Mouse (Mus musculus) urinary bladder, postnatal 25 days (tissue): ENCODE data around the gene Snrpf.

Experiments used
- DNase-seq: peaks from one replicate; pipeline ENCODE4 v3.0.0; 2022; ENCODE audit warnings: low spot score

The Snrpf gene

GRCm38 (mm10) chr10:93589281-93589848, at the start of gene Snrpf:
TSS of gene Snrpf (minus strand) at chr10:93589706.
- peak; percentile 83 for DNase-seq

- no peak for DNase-seq
These were observed 46.4 kb upstream of the Snrpf start for GRCm38 (mm10) chr10:93635941-93636340.

- DNase-seq, result no peak
These were observed 44.5 kb upstream of the Snrpf start for GRCm38 (mm10) chr10:93633971-93634370.

- no peak for DNase-seq
These were observed 44.1 kb upstream of the Snrpf start for GRCm38 (mm10) chr10:93633563-93633962.

GRCm38 (mm10) chr10:93632086-93632485, 42.6 kb upstream of the Snrpf start:
- no peak for DNase-seq

GRCm38 (mm10) chr10:93630310-93630709, 40.8 kb upstream of the Snrpf start:
- no peak for DNase-seq

- DNase-seq, result no peak
These were observed 34.6 kb upstream of the Snrpf start for GRCm38 (mm10) chr10:93624151-93624550.

- DNase-seq, result no peak
These were observed 34.2 kb upstream of the Snrpf start for GRCm38 (mm10) chr10:93623725-93624124.

GRCm38 (mm10) chr10:93620438-93621179, 31.1 kb upstream of the Snrpf start:
- no peak for DNase-seq

- no peak for DNase-seq
These were observed 25.3 kb upstream of the Snrpf start for GRCm38 (mm10) chr10:93614850-93615249.

GRCm38 (mm10) chr10:93611419-93612007, 22.0 kb upstream of the Snrpf start:
- DNase-seq, result no peak

- DNase-seq, result no peak
These were observed 21.4 kb upstream of the Snrpf start for GRCm38 (mm10) chr10:93610896-93611295.

- no peak for DNase-seq
These were observed 19.7 kb upstream of the Snrpf start for GRCm38 (mm10) chr10:93609236-93609635.

GRCm38 (mm10) chr10:93608051-93608450, 18.5 kb upstream of the Snrpf start:
- no peak for DNase-seq

- no peak for DNase-seq
These were observed 16.8 kb upstream of the Snrpf start for GRCm38 (mm10) chr10:93606326-93606725.

GRCm38 (mm10) chr10:93603256-93603655, 13.8 kb upstream of the Snrpf start:
- DNase-seq, result no peak

GRCm38 (mm10) chr10:93602309-93602708, 12.8 kb upstream of the Snrpf start:
- no peak for DNase-seq

- no peak for DNase-seq
These were observed 7.1 kb upstream of the Snrpf start for GRCm38 (mm10) chr10:93596641-93597040.

- DNase-seq, result no peak
These were observed 6.3 kb upstream of the Snrpf start for GRCm38 (mm10) chr10:93595831-93596230.

GRCm38 (mm10) chr10:93594022-93594482, 4.5 kb upstream of the Snrpf start:
- peak; percentile 83 for DNase-seq

- no peak for DNase-seq
These were observed 3.0 kb upstream of the Snrpf start for GRCm38 (mm10) chr10:93592456-93592855.

GRCm38 (mm10) chr10:93588796-93589195, 710 bp downstream of the Snrpf start:
- no peak for DNase-seq

GRCm38 (mm10) chr10:93577271-93577886, 12.1 kb downstream of the Snrpf start:
- peak; percentile 64 for DNase-seq
